Mouse (Mus musculus): Measurements from ENCODE around the gene Anapc15-ps. TPM values are rescaled to one million over a fixed set of nuclear protein-coding genes. Genes with fewer than 3 reads are reported as not detected.
A peak's percentile ranks its signal among the peaks of the same experiment; 100 is the strongest.

Gene Anapc15-ps
- polyA plus RNA-seq, 1 experiment, result 0.37 TPM

DNA sequence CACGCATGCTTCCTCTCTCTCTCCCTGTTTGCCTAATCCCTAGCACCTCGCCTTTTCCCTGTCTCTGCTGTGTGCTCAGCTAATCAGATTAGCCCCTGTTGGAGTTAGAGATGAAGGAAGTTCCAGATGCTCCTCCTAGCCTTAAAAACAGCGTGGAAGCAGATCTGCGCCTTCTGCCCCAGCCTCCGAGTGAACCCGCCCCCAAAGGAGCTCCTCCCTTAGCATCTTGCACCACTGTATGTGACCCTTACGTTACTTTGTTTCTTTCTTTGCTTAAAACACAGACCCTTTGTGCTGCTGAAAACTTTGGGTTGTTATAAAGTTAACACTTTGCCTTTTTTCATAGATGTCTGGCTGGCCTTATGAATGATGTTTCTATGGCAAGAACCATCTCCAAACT is 15.8 kb upstream of the Anapc15-ps start:
- Histone ChIP-seq H3K27me3 (ENCODE audit: control insufficient read depth, insufficient read depth, insufficient read length) (no peaks in the 10 kb centered on the region), H3K4me2 (ENCODE audit: low read depth) (no peak overlapping the region), H3ac (ENCODE audit: control insufficient read depth, insufficient read length) (no peak overlapping the region), H3K36me3 (ENCODE audit: control insufficient read depth, insufficient read depth) (no peaks in the 10 kb centered on the region), H3K4me3 (no peak overlapping the region), H3K79me2 (ENCODE audit: control insufficient read depth, insufficient read depth) (no peaks in the 10 kb centered on the region)
- TF ChIP-seq MYOD1 (IDR thresholded peaks at IDR 0.05; ENCODE audit: control insufficient read depth in 1 of 3, insufficient read length in 2 of 3, low read depth in 2 of 3) (no peak), SRF (IDR thresholded peaks at IDR 0.05; ENCODE audit: control insufficient read depth, insufficient read length, low read depth) (no peak)

DNA sequence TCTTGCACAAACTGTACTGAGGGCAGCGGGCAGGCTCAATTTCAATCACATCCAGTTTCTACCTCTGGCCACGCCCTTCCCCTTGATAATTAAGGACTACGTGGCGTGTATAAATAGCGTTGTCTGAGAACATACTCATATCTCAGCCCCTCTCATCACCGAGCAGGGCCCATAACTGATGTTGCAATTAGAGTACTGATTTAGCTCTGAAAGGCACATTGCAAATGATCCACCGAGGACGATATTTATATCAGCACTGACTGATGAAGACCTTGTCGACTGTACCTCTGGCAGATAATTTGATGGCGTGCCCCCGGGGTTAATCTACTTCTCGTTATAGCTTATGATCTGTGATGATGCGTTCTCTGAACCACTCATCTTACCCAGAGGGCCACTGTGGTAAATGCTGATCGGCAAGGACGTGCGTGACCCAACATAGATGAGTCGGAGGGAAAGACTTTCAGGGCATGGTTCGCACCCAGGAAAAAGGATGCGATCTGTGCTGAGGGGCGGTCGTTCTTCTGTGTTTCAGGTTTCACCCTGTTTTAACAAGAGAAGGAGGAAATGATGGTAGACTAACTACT is 14.4 kb upstream of the Anapc15-ps start:
- Histone ChIP-seq H3K27me3 (ENCODE audit: control insufficient read depth, insufficient read depth, insufficient read length) (no peaks in the 10 kb centered on the region), H3K79me2 (ENCODE audit: control insufficient read depth, insufficient read depth) (no peaks in the 10 kb centered on the region), H3K4me2 (ENCODE audit: low read depth) (peak overlapping the region; percentile 27), H3ac (ENCODE audit: control insufficient read depth, insufficient read length) (no peak overlapping the region), H3K36me3 (ENCODE audit: control insufficient read depth, insufficient read depth) (no peaks in the 10 kb centered on the region), H3K4me3 (no peak overlapping the region)
- no peak for TF ChIP-seq MAX (IDR thresholded peaks at IDR 0.05; ENCODE audit: low read depth)
- TF ChIP-seq USF1 (IDR thresholded peaks at IDR 0.05; ENCODE audit: low read depth), result no peak
- no peak for TF ChIP-seq REST (IDR thresholded peaks at IDR 0.05; ENCODE audit: insufficient read depth, insufficient read length)
- no peak for TF ChIP-seq POLR2A (IDR thresholded peaks at IDR 0.05; ENCODE audit: insufficient read length, low read depth)
- no peak for TF ChIP-seq SRF (IDR thresholded peaks at IDR 0.05; ENCODE audit: control insufficient read depth, insufficient read length, low read depth)
- no peak for TF ChIP-seq E2F4 (IDR thresholded peaks at IDR 0.05; ENCODE audit: insufficient read depth)
- no peak for TF ChIP-seq TCF3 (IDR thresholded peaks at IDR 0.05; ENCODE audit: insufficient read length, low read depth)
- TF ChIP-seq MYOG (IDR thresholded peaks at IDR 0.05; ENCODE audit: control insufficient read depth in 1 of 3, insufficient read depth in 1 of 3, insufficient read length in 2 of 3, low read depth in 2 of 3), result no peak

DNA sequence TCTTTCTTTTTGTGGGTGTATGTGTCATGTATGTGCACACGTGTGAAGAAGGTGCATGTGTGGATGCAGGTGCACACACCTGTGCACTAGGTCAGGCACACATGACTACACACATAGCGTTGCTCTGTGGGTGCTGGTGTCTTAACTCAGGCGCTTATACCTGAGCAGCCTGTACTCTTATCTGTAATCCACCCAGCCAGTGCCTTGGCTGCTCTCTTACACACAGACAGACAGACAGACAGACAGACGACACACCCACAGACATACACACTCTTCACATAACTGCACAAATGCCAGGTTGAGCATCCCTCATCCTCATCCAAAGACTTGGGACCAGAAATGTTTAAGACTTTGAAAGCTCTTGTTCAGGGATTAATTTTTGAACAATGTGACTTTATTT is 12.8 kb upstream of the Anapc15-ps start:
- no peak overlapping the region for H3K4me3 ChIP-seq
- no peaks in the 10 kb centered on the region for H3K79me2 ChIP-seq (ENCODE audit: control insufficient read depth, insufficient read depth)
- no peak overlapping the region for H3K4me2 ChIP-seq (ENCODE audit: low read depth)
- H3ac ChIP-seq (ENCODE audit: control insufficient read depth, insufficient read length), result no peak overlapping the region
- no peak for TF ChIP-seq POLR2AphosphoS2 (IDR thresholded peaks at IDR 0.05; ENCODE audit: insufficient read length, low read depth)
- H3K36me3 ChIP-seq (ENCODE audit: control insufficient read depth, insufficient read depth), result no peaks in the 10 kb centered on the region
- no peaks in the 10 kb centered on the region for H3K27me3 ChIP-seq (ENCODE audit: control insufficient read depth, insufficient read depth, insufficient read length)

DNA sequence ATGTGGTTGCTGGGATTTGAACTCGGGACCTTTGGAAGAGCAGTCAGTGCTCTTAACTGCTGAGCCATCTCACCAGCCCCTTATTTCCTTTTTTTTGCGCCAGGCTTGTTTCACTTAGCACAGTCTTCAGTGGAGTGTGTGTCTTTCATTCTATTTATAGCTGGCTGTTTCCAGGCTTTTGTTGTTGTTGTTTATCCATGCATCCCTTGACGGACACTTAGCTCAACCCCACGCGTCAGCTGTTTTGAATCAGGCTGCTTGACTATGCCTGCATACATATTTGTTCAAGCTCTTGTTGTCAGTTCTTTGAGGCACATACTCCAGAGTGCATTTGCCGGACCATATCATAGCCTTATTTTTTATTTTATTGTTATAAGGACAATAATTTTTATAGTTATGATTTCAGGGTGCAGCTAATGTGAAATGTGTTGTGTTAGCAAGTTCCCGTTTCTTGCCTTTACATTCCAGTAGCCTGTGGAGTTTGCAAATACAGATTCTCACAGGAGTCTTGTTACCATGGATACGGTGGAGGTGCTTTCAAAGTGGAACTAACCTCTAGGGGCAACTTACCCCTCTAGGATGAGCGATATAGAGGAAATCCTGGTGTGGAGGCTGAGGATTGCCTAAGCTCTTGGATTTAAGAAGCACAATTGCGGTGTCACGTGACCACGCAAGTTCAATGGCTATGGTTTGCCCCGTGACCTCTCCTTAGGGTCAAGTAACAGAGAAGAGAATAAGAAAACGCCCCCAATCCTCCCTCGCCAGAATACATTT is 11.7 kb upstream of the Anapc15-ps start:
- Histone ChIP-seq H3K36me3 (ENCODE audit: control insufficient read depth, insufficient read depth) (no peaks in the 10 kb centered on the region), H3ac (ENCODE audit: control insufficient read depth, insufficient read length) (no peak overlapping the region), H3K4me2 (ENCODE audit: low read depth) (no peak overlapping the region), H3K27me3 (ENCODE audit: control insufficient read depth, insufficient read depth, insufficient read length) (no peaks in the 10 kb centered on the region), H3K4me3 (no peak overlapping the region), H3K79me2 (ENCODE audit: control insufficient read depth, insufficient read depth) (no peaks in the 10 kb centered on the region)
- TF ChIP-seq TCF12 (IDR thresholded peaks at IDR 0.05; ENCODE audit: insufficient read depth, poor library complexity, severe bottlenecking) (no peak), MAX (IDR thresholded peaks at IDR 0.05; ENCODE audit: low read depth) (no peak), USF1 (IDR thresholded peaks at IDR 0.05; ENCODE audit: low read depth) (peak; percentile 13)

DNA sequence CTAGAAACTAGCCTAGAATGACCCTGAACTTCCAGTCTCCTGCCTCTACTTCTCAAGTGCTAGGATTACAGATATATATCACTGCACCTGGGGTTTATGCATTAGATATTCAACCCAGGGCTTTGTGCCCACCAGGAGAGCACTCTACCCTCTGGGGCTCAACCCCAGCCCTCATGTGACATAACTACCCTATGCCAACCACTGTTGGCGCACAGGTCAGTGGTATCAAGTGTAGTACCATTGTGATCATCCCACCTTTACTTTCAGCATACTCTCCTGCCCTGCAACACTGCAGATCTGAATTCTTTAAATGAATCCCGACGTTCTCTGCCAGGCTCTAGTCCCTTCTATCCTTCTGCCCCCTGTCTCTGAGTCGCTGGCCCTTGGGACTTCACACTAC is 11.0 kb upstream of the Anapc15-ps start:
- no peak overlapping the region for H3ac ChIP-seq (ENCODE audit: control insufficient read depth, insufficient read length)
- no peak overlapping the region for H3K4me2 ChIP-seq (ENCODE audit: low read depth)
- TF ChIP-seq TCF3 (IDR thresholded peaks at IDR 0.05; ENCODE audit: insufficient read length, low read depth), result no peak
- TF ChIP-seq MAX (IDR thresholded peaks at IDR 0.05; ENCODE audit: low read depth), result no peak
- no peak for TF ChIP-seq E2F4 (IDR thresholded peaks at IDR 0.05; ENCODE audit: insufficient read depth)
- TF ChIP-seq REST (IDR thresholded peaks at IDR 0.05; ENCODE audit: insufficient read depth, insufficient read length), result no peak
- TF ChIP-seq POLR2A (IDR thresholded peaks at IDR 0.05; ENCODE audit: insufficient read length, low read depth), result no peak
- TF ChIP-seq CEBPB (IDR thresholded peaks at IDR 0.05; ENCODE audit: insufficient read depth, poor library complexity, severe bottlenecking), result no peak
- TF ChIP-seq MYOG (IDR thresholded peaks at IDR 0.05; ENCODE audit: control insufficient read depth in 1 of 3, insufficient read depth in 1 of 3, insufficient read length in 2 of 3, low read depth in 2 of 3), result no peak
- TF ChIP-seq MYOD1 (IDR thresholded peaks at IDR 0.05; ENCODE audit: control insufficient read depth in 1 of 3, insufficient read length in 2 of 3, low read depth in 2 of 3), result no peak
- TF ChIP-seq SRF (IDR thresholded peaks at IDR 0.05; ENCODE audit: control insufficient read depth, insufficient read length, low read depth), result no peak
- TF ChIP-seq TCF12 (IDR thresholded peaks at IDR 0.05; ENCODE audit: insufficient read depth, poor library complexity, severe bottlenecking), result no peak
- no peak for TF ChIP-seq USF1 (IDR thresholded peaks at IDR 0.05; ENCODE audit: low read depth)
- no peak for TF ChIP-seq POLR2AphosphoS2 (IDR thresholded peaks at IDR 0.05; ENCODE audit: insufficient read length, low read depth)
- no peaks in the 10 kb centered on the region for H3K79me2 ChIP-seq (ENCODE audit: control insufficient read depth, insufficient read depth)
- H3K4me3 ChIP-seq, result no peak overlapping the region
- no peaks in the 10 kb centered on the region for H3K36me3 ChIP-seq (ENCODE audit: control insufficient read depth, insufficient read depth)
- H3K27me3 ChIP-seq (ENCODE audit: control insufficient read depth, insufficient read depth, insufficient read length), result no peaks in the 10 kb centered on the region

Data from myocyte (in vitro differentiated cells).